Mouse (Mus musculus) small intestine, adult 2 months (tissue): Measurements from ENCODE around the gene Lins1. TPM values are rescaled to one million over a fixed set of nuclear protein-coding genes. Genes with fewer than 3 reads are reported as not detected.

Experiments
- H3K27ac ChIP-seq: fragments of 200-500 bp; 2 replicates; pipeline ENCODE4 v1.5.1; 2012; ENCODE audit warnings: low read depth, low read length, control low read depth, inconsistent platforms; ENCODE audit not compliant: insufficient read depth
- H3K27me3 ChIP-seq: fragments of 200-500 bp; 2 replicates; pipeline ENCODE4 v1.6.1; 2012; ENCODE audit warnings: mild to moderate bottlenecking, moderate library complexity, low read length, inconsistent platforms; ENCODE audit not compliant: control insufficient read depth, insufficient read depth
- H3K36me3 ChIP-seq: fragments of 200-500 bp; 2 replicates; pipeline ENCODE4 v1.6.1; 2012; ENCODE audit warnings: mild to moderate bottlenecking, low read length, control low read depth, inconsistent platforms; ENCODE audit not compliant: control insufficient read depth, insufficient read depth
- H3K4me1 ChIP-seq: fragments of 200-500 bp; 2 replicates; pipeline ENCODE4 v1.6.1; 2012; ENCODE audit warnings: low read length, inconsistent platforms, mixed read lengths; ENCODE audit not compliant: control insufficient read depth, insufficient read depth, insufficient read length
- H3K4me3 ChIP-seq: fragments of 200-500 bp; 2 replicates; pipeline ENCODE4 v1.5.1; 2012; ENCODE audit warnings: low read depth, mild to moderate bottlenecking, control low read depth, inconsistent platforms, low read length, moderate library complexity
- CTCF ChIP-seq: fragments of 200-500 bp; IDR thresholded peaks from 2 replicates; pipeline ENCODE4 v1.5.1; 2012; ENCODE audit warnings: low read depth, mild to moderate bottlenecking, control low read depth, inconsistent platforms, low read length, moderate library complexity, mixed read lengths; ENCODE audit not compliant: insufficient replicate concordance, insufficient read length; ENCODE audit errors: extremely low read depth
- POLR2A ChIP-seq: fragments of 200-500 bp; IDR thresholded peaks from 2 replicates; pipeline ENCODE4 v1.6.1; 2012; ENCODE audit warnings: low read depth, mild to moderate bottlenecking, control low read depth, inconsistent platforms, low read length, moderate library complexity
- WGBS: fragments of 180-500 bp; shearing (Covaris S2); methylation state at CpG from one replicate; pipeline ENCODE4 v1.1.7; 2018; 5-methylcytosine and 5-hydroxymethylcytosine counted together
- polyA plus RNA-seq: library from polyadenylated mRNA; depleted of rRNA; stranded (reverse); fragments of >200 nt; gene quantifications from 2 replicates; pipeline ENCODE4 v1.2.3, GENCODE M21; 2012

The Lins1 gene
- polyA plus RNA-seq, 1 experiment, result 1.9 TPM

GRCm38 (mm10) chr7:66660291-66660690, 29.4 kb upstream of the Lins1 start:
- TF ChIP-seq POLR2A (no peak), CTCF (0 out of 2 replicates have a peak, but pooled peaks have one; percentile 8)
- Histone ChIP-seq H3K4me3 (no peak overlapping the region), H3K27me3 (no peaks in the 10 kb centered on the region), H3K4me1 (peaks cover 12% of the 10 kb centered on the region), H3K27ac (no peak overlapping the region), H3K36me3 (peaks cover 16% of the 10 kb centered on the region)
- WGBS, result 77% methylated on average over 7 of the region's 7 CpGs

- Histone ChIP-seq H3K27ac (no peak overlapping the region; the same call in 1 of the 2 replicates), H3K36me3 (peaks cover 16% of the 10 kb centered on the region), H3K4me1 (peaks cover 10% of the 10 kb centered on the region; the same call in 1 of the 2 replicates), H3K4me3 (no peak overlapping the region), H3K27me3 (no peaks in the 10 kb centered on the region)
- WGBS, result 80% methylated on average over 8 of the region's 8 CpGs
- TF ChIP-seq CTCF, result no peak
These were observed 28.7 kb upstream of the Lins1 start for GRCm38 (mm10) chr7:66660972-66661371.

- Histone ChIP-seq H3K27me3 (no peaks in the 10 kb centered on the region), H3K36me3 (peaks cover 15% of the 10 kb centered on the region), H3K27ac (no peak overlapping the region), H3K4me3 (peak overlapping the region; percentile 24; the same call in 1 of the 2 replicates), H3K4me1 (peaks cover 10% of the 10 kb centered on the region; the same call in 1 of the 2 replicates)
- 4% methylated on average over 8 of the region's 8 CpGs for WGBS
- TF ChIP-seq CTCF (peak; percentile 93; the same call in 1 of the 2 replicates), POLR2A (no peak)
These were observed 28.1 kb upstream of the Lins1 start for GRCm38 (mm10) chr7:66661572-66661971.

GRCm38 (mm10) chr7:66663548-66663947, 26.1 kb upstream of the Lins1 start:
- TF ChIP-seq CTCF, result no peak
- TF ChIP-seq POLR2A, result no peak
- WGBS, result 27% methylated on average over 3 of the region's 3 CpGs
- Histone ChIP-seq H3K4me3 (no peak overlapping the region), H3K27ac (no peak overlapping the region), H3K27me3 (no peaks in the 10 kb centered on the region), H3K4me1 (peaks cover 10% of the 10 kb centered on the region; the same call in 1 of the 2 replicates), H3K36me3 (peaks cover 8% of the 10 kb centered on the region)

GRCm38 (mm10) chr7:66667064-66667463, 22.6 kb upstream of the Lins1 start:
- TF ChIP-seq CTCF (no peak), POLR2A (no peak)
- Histone ChIP-seq H3K4me1 (peaks cover 10% of the 10 kb centered on the region; the same call in 1 of the 2 replicates), H3K27ac (no peak overlapping the region), H3K36me3 (peaks cover 2% of the 10 kb centered on the region; the same call in 1 of the 2 replicates), H3K4me3 (no peak overlapping the region), H3K27me3 (no peaks in the 10 kb centered on the region)

- 89% methylated on average over 2 of the region's 2 CpGs for WGBS
- Histone ChIP-seq H3K4me3 (no peak overlapping the region), H3K27ac (no peak overlapping the region), H3K27me3 (no peaks in the 10 kb centered on the region), H3K4me1 (no peaks in the 10 kb centered on the region), H3K36me3 (peaks cover 56% of the 10 kb centered on the region)
- no peak for TF ChIP-seq POLR2A
- no peak for TF ChIP-seq CTCF
These were observed 13.9 kb upstream of the Lins1 start for GRCm38 (mm10) chr7:66675800-66676199.

- WGBS, result 45% methylated on average over 5 of the region's 5 CpGs
- H3K27ac ChIP-seq, result no peak overlapping the region
These were observed 7.4 kb upstream of the Lins1 start for GRCm38 (mm10) chr7:66682119-66682863.

More at GRCm38 (mm10) chr7:66682119-66682863, 7.4 kb upstream of the Lins1 start:
- no peak for TF ChIP-seq POLR2A
- TF ChIP-seq CTCF, result no peak
- Histone ChIP-seq H3K27me3 (no peaks in the 10 kb centered on the region), H3K4me1 (no peaks in the 10 kb centered on the region), H3K4me3 (no peak overlapping the region), H3K36me3 (peaks cover 42% of the 10 kb centered on the region)
